Mouse (Mus musculus) kidney, postnatal 0 days (tissue): ENCODE results near the gene Csf2rb. TPM values are rescaled to one million over a fixed set of nuclear protein-coding genes. Genes with fewer than 3 reads are reported as not detected.
"Not testable (repeated sequence)": the region's sequence is repeated elsewhere in the genome, so short reads cannot be mapped to it uniquely, and the experiment has no call there.

Source experiments
- ATAC-seq: fragments of 200-750 bp; cut with Nextera tagmentation; replicated peaks from 2 replicates; pipeline ENCODE4 v1.8.0; 2017; ENCODE audit warnings: low read depth, moderate number of reproducible peaks, moderate TSS enrichment, moderate library complexity; ENCODE audit not compliant: low FRiP score
- DNase-seq: peaks from one replicate; pipeline ENCODE4 v3.0.0-alpha.2; 2016; ENCODE audit warnings: low spot score
- H3K27ac ChIP-seq: fragments of 300-500 bp; sonication (generic); 2 replicates; pipeline ENCODE4 v1.5.1; 2014; ENCODE audit warnings: mild to moderate bottlenecking
- H3K27me3 ChIP-seq: fragments of 300-500 bp; sonication (generic); 2 replicates; pipeline ENCODE4 v1.6.1; 2014; ENCODE audit warnings: low read length, mixed read lengths; ENCODE audit not compliant: insufficient read depth
- H3K36me3 ChIP-seq: fragments of 300-500 bp; sonication (generic); 2 replicates; pipeline ENCODE4 v1.6.1; 2014; ENCODE audit warnings: low read length, mixed read lengths; ENCODE audit not compliant: insufficient read depth
- H3K4me1 ChIP-seq: fragments of 300-500 bp; sonication (generic); replicated peaks from 2 replicates; pipeline ENCODE4 v1.6.1; 2014; ENCODE audit warnings: antibody characterized with exemption, low read length, mixed read lengths; ENCODE audit not compliant: insufficient read depth
- H3K4me2 ChIP-seq: fragments of 300-500 bp; sonication (generic); 2 replicates; pipeline ENCODE4 v1.6.1; 2014; ENCODE audit warnings: mild to moderate bottlenecking, low read length, moderate library complexity, mixed read lengths
- H3K4me3 ChIP-seq: fragments of 300-500 bp; sonication (generic); replicated peaks from 2 replicates; pipeline ENCODE4 v1.5.1; 2014; ENCODE audit warnings: low read depth, low read length
- H3K9ac ChIP-seq: fragments of 300-500 bp; sonication (generic); 2 replicates; pipeline ENCODE4 v1.6.1; 2014; ENCODE audit warnings: low read depth, low read length
- H3K9me3 ChIP-seq: fragments of 300-500 bp; sonication (generic); replicated peaks from 2 replicates; pipeline ENCODE4 v1.6.1; 2016; ENCODE audit warnings: low read length, inconsistent platforms, mixed read lengths
- CTCF ChIP-seq: IDR thresholded peaks from 2 replicates; pipeline ENCODE4 v1.5.1; 2016; ENCODE audit warnings: antibody characterized with exemption, low read depth, mild to moderate bottlenecking, moderate library complexity
- WGBS: fragments of 180-500 bp; shearing (Covaris S2); extraction: QIAGEN DNeasy Blood & Tissue Kit; methylation state at CpG from one replicate; pipeline ENCODE4 v1.1.7; 2014; 5-methylcytosine and 5-hydroxymethylcytosine counted together
- polyA plus RNA-seq: library from polyadenylated mRNA; unstranded; fragments of >200 nt; fragmentation: Nextera tagmentation; extraction: Ambion mirVana; gene quantifications from 2 replicates; pipeline ENCODE4 v1.2.1, GENCODE M21; 2015

The Csf2rb gene
- polyA plus RNA-seq, 1 experiment from 2014 or later, result 1.8 TPM

- DNase-seq, result no peak
- Histone ChIP-seq H3K9ac (no peak overlapping the region), H3K27ac (no peak overlapping the region), H3K4me1 (no peaks in the 10 kb centered on the region), H3K27me3 (no peaks in the 10 kb centered on the region), H3K4me2 (no peak overlapping the region), H3K36me3 (no peaks in the 10 kb centered on the region), H3K9me3 (no peaks in the 10 kb centered on the region), H3K4me3 (no peak overlapping the region)
- 67% methylated on average over 5 of the region's 5 CpGs for WGBS
- ATAC-seq, result no peak
- no peak for TF ChIP-seq CTCF
These were observed 6.2 kb downstream of the Csf2rb start for GRCm38 (mm10) chr15:78331523-78332340.

GRCm38 (mm10) chr15:78332981-78333380, 7.4 kb downstream of the Csf2rb start:
- Histone ChIP-seq H3K4me2 (no peak overlapping the region), H3K4me1 (no peaks in the 10 kb centered on the region), H3K9ac (no peak overlapping the region), H3K9me3 (no peaks in the 10 kb centered on the region), H3K4me3 (no peak overlapping the region), H3K27me3 (no peaks in the 10 kb centered on the region), H3K27ac (no peak overlapping the region), H3K36me3 (no peaks in the 10 kb centered on the region)
- WGBS, result 80% methylated on average over 6 of the region's 6 CpGs
- no peak for ATAC-seq
- no peak for DNase-seq
- no peak for TF ChIP-seq CTCF

GRCm38 (mm10) chr15:78334380-78334779, 8.8 kb downstream of the Csf2rb start:
- DNase-seq, result no peak
- no peaks in the 10 kb centered on the region for H3K27me3 ChIP-seq
- no peaks in the 10 kb centered on the region for H3K9me3 ChIP-seq
- H3K27ac ChIP-seq, result no peak overlapping the region
- no peak overlapping the region for H3K4me3 ChIP-seq
- H3K36me3 ChIP-seq, result no peaks in the 10 kb centered on the region
- H3K9ac ChIP-seq, result no peak overlapping the region
- no peak for ATAC-seq
- no peak overlapping the region for H3K4me2 ChIP-seq
- H3K4me1 ChIP-seq, result no peaks in the 10 kb centered on the region
- TF ChIP-seq CTCF, result no peak
- 84% methylated on average over 3 of the region's 3 CpGs for WGBS

GRCm38 (mm10) chr15:78339627-78340423, 14.3 kb downstream of the Csf2rb start:
- not testable (repeated sequence) for H3K36me3 ChIP-seq, H3K27ac ChIP-seq, ATAC-seq, H3K9ac ChIP-seq, H3K4me2 ChIP-seq, H3K4me3 ChIP-seq, H3K4me1 ChIP-seq, H3K27me3 ChIP-seq, H3K9me3 ChIP-seq
- DNase-seq, result peak; percentile 72
- 32% methylated on average over 7 of the region's 7 CpGs for WGBS
- TF ChIP-seq CTCF, result peak; percentile 86

- not testable (repeated sequence) for H3K9me3 ChIP-seq, H3K4me1 ChIP-seq, H3K4me2 ChIP-seq, H3K9ac ChIP-seq, H3K36me3 ChIP-seq, ATAC-seq, DNase-seq, H3K4me3 ChIP-seq, H3K27ac ChIP-seq, H3K27me3 ChIP-seq
- WGBS, result 57% methylated on average over 6 of the region's 7 CpGs
These were observed 15.4 kb downstream of the Csf2rb start for GRCm38 (mm10) chr15:78340919-78341318.

- no peak for TF ChIP-seq CTCF
- Histone ChIP-seq H3K27ac (no peak overlapping the region), H3K4me1 (no peaks in the 10 kb centered on the region), H3K4me3 (no peak overlapping the region), H3K27me3 (no peaks in the 10 kb centered on the region), H3K4me2 (no peak overlapping the region), H3K9ac (no peak overlapping the region), H3K36me3 (no peaks in the 10 kb centered on the region), H3K9me3 (no peaks in the 10 kb centered on the region)
- WGBS, result 8% methylated on average over 1 of the region's 1 CpGs
- DNase-seq, result no peak
- ATAC-seq, result no peak
These were observed 18.1 kb downstream of the Csf2rb start for GRCm38 (mm10) chr15:78343683-78344082.
